Mouse (Mus musculus) heart, embryonic 14.5 days (tissue): ENCODE data around the gene Olfr364-ps1. TPM values are rescaled to one million over a fixed set of nuclear protein-coding genes. Genes with fewer than 3 reads are reported as not detected.

Experiments
- ATAC-seq: fragments of 200-750 bp; cut with Nextera tagmentation; 2 replicates; pipeline ENCODE4 v1.8.0; 2017; ENCODE audit warnings: low read depth, moderate TSS enrichment; ENCODE audit not compliant: insufficient number of reproducible peaks, insufficient read depth, low FRiP score
- H3K27ac ChIP-seq, 2 experiments: fragments of 200-500 bp in 1 of 2; fragments of 300-500 bp in 1 of 2; sonication (generic) in 1 of 2; replicated peaks in 1 of 2; 2 replicates each; pipeline ENCODE4 v1.5.1; 2012 to 2014; ENCODE audit warnings: low read depth in 2 of 2, low read length in 2 of 2, control low read depth in 1 of 2, mild to moderate bottlenecking in 1 of 2, mixed read lengths in 1 of 2; ENCODE audit not compliant: control insufficient read depth in 1 of 2, insufficient read depth in 1 of 2
- H3K27me3 ChIP-seq: fragments of 300-500 bp; sonication (generic); 2 replicates; pipeline ENCODE4 v1.6.1; 2014; ENCODE audit warnings: mild to moderate bottlenecking, low read length, control low read depth; ENCODE audit not compliant: control insufficient read depth, insufficient read depth
- H3K36me3 ChIP-seq: fragments of 300-500 bp; sonication (generic); 2 replicates; pipeline ENCODE4 v1.6.1; 2014; ENCODE audit warnings: mild to moderate bottlenecking, control low read depth, low read length, mixed read lengths; ENCODE audit not compliant: control insufficient read depth, insufficient read depth
- H3K4me1 ChIP-seq, 2 experiments: fragments of 200-500 bp in 1 of 2; fragments of 300-500 bp in 1 of 2; sonication (generic) in 1 of 2; 2 replicates each; pipeline ENCODE4 v1.6.1; 2012 to 2014; ENCODE audit warnings: low read length in 2 of 2, control low read depth in 1 of 2, mixed read lengths in 1 of 2; ENCODE audit not compliant: control insufficient read depth in 2 of 2, insufficient read depth in 2 of 2
- H3K4me2 ChIP-seq: fragments of 300-500 bp; sonication (generic); 2 replicates; pipeline ENCODE4 v1.6.1; 2014; ENCODE audit warnings: mild to moderate bottlenecking, low read length
- H3K4me3 ChIP-seq, 2 experiments: fragments of 200-500 bp in 1 of 2; fragments of 300-500 bp in 1 of 2; sonication (generic) in 1 of 2; 2 replicates each; pipeline ENCODE4 v1.5.1; 2012 to 2014; ENCODE audit warnings: low read length in 2 of 2, mild to moderate bottlenecking in 2 of 2, control low read depth in 1 of 2, low read depth in 1 of 2, moderate library complexity in 1 of 2; ENCODE audit not compliant: control insufficient read depth in 1 of 2, insufficient read depth in 1 of 2
- H3K9ac ChIP-seq: fragments of 300-500 bp; sonication (generic); 2 replicates; pipeline ENCODE4 v1.6.1; 2014; ENCODE audit warnings: mild to moderate bottlenecking, low read length
- H3K9me3 ChIP-seq: fragments of 300-500 bp; sonication (generic); 2 replicates; pipeline ENCODE4 v1.6.1; 2016; ENCODE audit warnings: low read length, control low read depth; ENCODE audit not compliant: control insufficient read depth
- WGBS: fragments of 180-500 bp; shearing (Covaris S2); extraction: QIAGEN DNeasy Blood & Tissue Kit; methylation state at CpG from one replicate; pipeline ENCODE4 v1.1.7; 2014; 5-methylcytosine and 5-hydroxymethylcytosine counted together
- polyA plus RNA-seq: library from polyadenylated mRNA; unstranded; fragments of >200 nt; fragmentation: Nextera tagmentation; extraction: Ambion mirVana; gene quantifications from 2 replicates; pipeline ENCODE4 v1.2.1, GENCODE M21; 2014

Olfr364-ps1 gene
- polyA plus RNA-seq = not detected in 2 replicates

GRCm38 (mm10) chr2:37139022-37139421 is at the start of gene Olfr364-ps1:
Olfr364-ps1 (plus strand) TSS chr2:37139322.
- Histone ChIP-seq H3K9ac (no peak within 1 kb of the TSS), H3K36me3 (no peaks in the 10 kb centered on the region), H3K27me3 (no peaks in the 10 kb centered on the region), H3K27ac (no peak within 1 kb of the TSS), H3K4me1 (no peaks in the 10 kb centered on the region), H3K4me3 (no peak within 1 kb of the TSS), H3K4me2 (no peak within 1 kb of the TSS), H3K9me3 (0 out of 2 replicates have a peak, but pooled peaks cover 3% of the 10 kb centered on the region)
- WGBS = 62% methylated on average over 3 of the region's 3 CpGs
- ATAC-seq = no peak

DNA sequence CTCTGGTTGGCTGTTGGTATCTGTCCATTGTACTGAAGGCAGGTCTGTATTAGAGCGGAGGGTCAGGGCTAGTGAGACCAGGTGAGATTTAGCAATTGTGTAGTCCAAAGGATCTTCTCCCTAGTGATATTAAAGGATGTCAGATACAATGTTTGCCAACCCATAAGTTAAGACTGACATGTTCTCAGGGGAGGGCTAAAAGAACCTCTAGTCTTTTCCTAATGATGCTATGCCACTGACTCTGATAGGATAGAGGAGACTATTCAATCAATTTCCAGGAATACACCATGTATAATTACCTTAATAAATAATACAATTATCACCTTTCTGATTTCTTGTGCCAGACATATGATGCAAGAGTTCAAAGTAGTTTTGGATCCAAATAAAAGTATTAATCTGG is 21.3 kb upstream of the Olfr364-ps1 start, which contains the start of gene Olfr362:
Olfr362 (minus strand) TSS at position 101 of the 400 bp plus-strand sequence.
- H3K9me3 ChIP-seq = no peaks in the 10 kb centered on the region
- WGBS = 72% methylated on average over 1 of the region's 1 CpGs
- no peaks in the 10 kb centered on the region for H3K36me3 ChIP-seq
- H3K4me3 ChIP-seq = no peak within 1 kb of the TSS
- H3K27me3 ChIP-seq = no peaks in the 10 kb centered on the region
- H3K4me2 ChIP-seq = no peak within 1 kb of the TSS
- H3K27ac ChIP-seq = no peak within 1 kb of the TSS
- ATAC-seq = no peak
- H3K4me1 ChIP-seq = no peaks in the 10 kb centered on the region
- no peak within 1 kb of the TSS for H3K9ac ChIP-seq

GRCm38 (mm10) chr2:37187898-37188297 is 48.8 kb downstream of the Olfr364-ps1 start, which contains the start of gene Olfr365:
Olfr365 (plus strand) TSS chr2:37188198.
- no peak within 1 kb of the TSS for H3K4me2 ChIP-seq
- H3K9me3 ChIP-seq = 0 out of 2 replicates have a peak, but pooled peaks cover 2% of the 10 kb centered on the region
- H3K4me1 ChIP-seq = no peaks in the 10 kb centered on the region
- H3K9ac ChIP-seq = no peak within 1 kb of the TSS
- no peaks in the 10 kb centered on the region for H3K36me3 ChIP-seq
- no peak within 1 kb of the TSS for H3K27ac ChIP-seq
- H3K27me3 ChIP-seq = no peaks in the 10 kb centered on the region
- H3K4me3 ChIP-seq = no peak within 1 kb of the TSS
- 61% methylated on average over 3 of the region's 3 CpGs for WGBS
- ATAC-seq = no peak

Other genes with a start within 250 kb of the Olfr364-ps1 start
- gene Olfr353, start 246.4 kb upstream of the Olfr364-ps1 start, polyA plus RNA-seq = not detected in 2 replicates
- gene Olfr354, start 233.6 kb upstream of the Olfr364-ps1 start, polyA plus RNA-seq = not detected in 2 replicates
- gene Olfr355, start 210.4 kb upstream of the Olfr364-ps1 start, polyA plus RNA-seq = not detected in 2 replicates
- not detected in 2 replicates for gene Olfr356, start 202.2 kb upstream of the Olfr364-ps1 start, polyA plus RNA-seq
- not detected in 2 replicates for gene Olfr357, start 145.5 kb upstream of the Olfr364-ps1 start, polyA plus RNA-seq
- not detected in 2 replicates for gene Olfr358, start 130.0 kb upstream of the Olfr364-ps1 start, polyA plus RNA-seq
- not detected in 2 replicates for gene Olfr360, start 73.6 kb upstream of the Olfr364-ps1 start, polyA plus RNA-seq
- gene Olfr361, start 50.0 kb upstream of the Olfr364-ps1 start, polyA plus RNA-seq = not detected in 2 replicates
- not detected in 2 replicates for gene Olfr362, start 21.4 kb upstream of the Olfr364-ps1 start, polyA plus RNA-seq
- not detected in 2 replicates for gene Olfr365, start 48.9 kb downstream of the Olfr364-ps1 start, polyA plus RNA-seq
- not detected in 2 replicates for gene Olfr366, start 72.3 kb downstream of the Olfr364-ps1 start, polyA plus RNA-seq
- not detected in 2 replicates for gene Olfr368, start 187.2 kb downstream of the Olfr364-ps1 start, polyA plus RNA-seq
- 35.7 and 39.4 TPM in 2 replicates for gene Pdcl, start 220.0 kb downstream of the Olfr364-ps1 start, polyA plus RNA-seq